In genomic region chr9:43263946-43264451, GRCm38 (mm10) we compare ENCODE assay signal across 8 mouse cellular contexts. TPM values are rescaled to one million over a fixed set of nuclear protein-coding genes. Genes with fewer than 3 reads are reported as not detected.
DNase-seq lines count a peak whose midpoint lies in the region; TF ChIP-seq lines count a peak whose summit lies in the region.
"Had no signal": no experiment of that assay in that cellular context is flagged by ENCODE, and none has a peak within 500 bp of the region (broad histone marks: within the 10 kb centered on the region; RNA-seq: fewer than 3 reads in every experiment).

No protein-coding gene starts in this region.

- 30% methylated on average over 11 of the region's 11 CpGs for WGBS in heart, embryonic 10.5 days
- WGBS in large intestine, adult 2 months = 14% methylated on average over 11 of the region's 11 CpGs

- peaks cover 4% of the 10 kb centered on the region for H3K27me3 ChIP-seq in heart, embryonic 10.5 days (ENCODE audit: insufficient read depth, poor library complexity, severe bottlenecking)

- in situ Hi-C loops in ES-E14 (cut with MboI; ENCODE audit: low sequenced_read_pairs in 2 of 2, unreplicated experiment in 2 of 2) = no loop called here

- no peaks in the 10 kb centered on the region for H3K36me3 ChIP-seq in ES-E14 (ENCODE audit: control insufficient read depth, insufficient read depth, low read length, poor library complexity, severe bottlenecking)
- H3K36me3 ChIP-seq in heart, embryonic 10.5 days = no peaks in the 10 kb centered on the region

- intact Hi-C loops in left cerebral cortex, postnatal 4 days (cut with DNase I) = no loop called here

- DNase-seq in ES-E14 (ENCODE audit: low read depth, low spot score) (no peak), adipocyte (ENCODE audit: low spot score) (peak; percentile 42)
- no peak for DNase-seq in heart, embryonic 10.5 days (ENCODE audit: low spot score)
- DNase-seq in large intestine, adult 2 months (ENCODE audit: low read depth, low spot score) = peak; percentile 78
- peak; percentile 53 for DNase-seq in testis, postnatal 14 days (ENCODE audit: low spot score)
- no peak for DNase-seq in left cerebral cortex, postnatal 4 days
- no peak for DNase-seq in spleen, postnatal 36 days (ENCODE audit: low spot score in 2 of 2)

- no peaks in the 10 kb centered on the region for H3K9me3 ChIP-seq in ES-E14 (ENCODE audit: control insufficient read depth, insufficient read depth, low read depth, low read length)
- no peaks in the 10 kb centered on the region for H3K9me3 ChIP-seq in heart, embryonic 10.5 days

- peak overlapping the region; percentile 16; the same call in 1 of the 2 replicates for H3K9ac ChIP-seq in ES-E14 (ENCODE audit: insufficient read depth, low read depth, low read length, poor library complexity, severe bottlenecking)

- H3K27ac ChIP-seq in ES-E14 (ENCODE audit: insufficient read depth, low read depth, low read length, poor library complexity, severe bottlenecking) = peak overlapping the region; percentile 17; the same call in 1 of the 2 replicates
- H3K27ac ChIP-seq in heart, embryonic 10.5 days = peak overlapping the region; percentile 80

- H3K4me1 ChIP-seq in ES-E14 (ENCODE audit: control insufficient read depth in 2 of 2, insufficient read depth in 2 of 2, low read length in 2 of 2, poor library complexity in 1 of 2) = peaks cover 22 to 28% of the 10 kb centered on the region in 2 experiments
- H3K4me1 ChIP-seq in heart, embryonic 10.5 days = peaks cover 35% of the 10 kb centered on the region

- H3K4me3 ChIP-seq in ES-E14 (ENCODE audit: insufficient read depth in 1 of 2, low read depth in 1 of 2, low read length in 2 of 2, poor library complexity in 1 of 2, severe bottlenecking in 1 of 2) = no peak overlapping the region; a peak in 1 of 4 replicates
- no peak overlapping the region for H3K4me3 ChIP-seq in heart, embryonic 10.5 days
- H3K4me3 ChIP-seq: erythroblast, embryonic 14.5 days had no signal

TF ChIP-seq in ES-E14, 5 proteins besides CTCF, POLR2A, EP300 and RAD21:
- TF ChIP-seq MAFK (IDR thresholded peaks at IDR 0.05; ENCODE audit: insufficient read depth, low read depth, low read length) (no peak), CHD2 (IDR thresholded peaks at IDR 0.05; ENCODE audit: low read depth, low read length) (no peak), HCFC1 (IDR thresholded peaks at IDR 0.05; ENCODE audit: borderline replicate concordance, insufficient read depth, low read length) (no peak), ZC3H11A (IDR thresholded peaks at IDR 0.05; ENCODE audit: borderline replicate concordance, low read depth, low read length) (no peak), ZNF384 (IDR thresholded peaks at IDR 0.05; ENCODE audit: low read depth, low read length) (no peak)

RNA-seq across cellular contexts. Expression of gene Oaf, which starts 24.3 kb away (rescaled TPM):
- total RNA-seq in ES-E14 (2012; rRNA removed) = 8.4 and 22.8 TPM in 2 replicates
- polyA plus RNA-seq in heart, embryonic 10.5 days (2016; fragmentation: Nextera tagmentation; extraction: Ambion mirVana) = 31.1 and 39.8 TPM in 2 replicates
- 42.6 and 45.6 TPM in 2 replicates for polyA plus RNA-seq in large intestine, adult 2 months (2012; rRNA removed)
- total RNA-seq in left cerebral cortex, postnatal 4 days (2021) = 1 to 10 TPM; 3.6 to 4.1 TPM

RNA-seq across cellular contexts. Expression of gene Trim29, which starts 46.6 kb away (rescaled TPM):
- 0.22 and 0.74 TPM in 2 replicates for total RNA-seq in ES-E14 (2012; rRNA removed)
- 0.30 and 0.88 TPM in 2 replicates for polyA plus RNA-seq in heart, embryonic 10.5 days (2016; fragmentation: Nextera tagmentation; extraction: Ambion mirVana)
- polyA plus RNA-seq in large intestine, adult 2 months (2012; rRNA removed) = 0.23 and 0.26 TPM in 2 replicates
- not detected for total RNA-seq in left cerebral cortex, postnatal 4 days (2021)
- polyA plus RNA-seq: erythroblast, embryonic 14.5 days had no signal

RNA-seq across cellular contexts. Expression of gene Pou2f3, which starts 53.8 kb away (rescaled TPM):
- 0.58 and 1.5 TPM in 2 replicates for total RNA-seq in ES-E14 (2012; rRNA removed)
- 0.10 TPM in 1 of 2 replicates, not detected in the other for polyA plus RNA-seq in heart, embryonic 10.5 days (2016; fragmentation: Nextera tagmentation; extraction: Ambion mirVana)
- 1.0 and 1.3 TPM in 2 replicates for polyA plus RNA-seq in large intestine, adult 2 months (2012; rRNA removed)
- not detected for total RNA-seq in left cerebral cortex, postnatal 4 days (2021)
- polyA plus RNA-seq: erythroblast, embryonic 14.5 days had no signal

Comparison
In these comparisons a context has a peak if more than half of its experiments do, and no peak if none do; other contexts are left out.
1. DNase-seq: peak in adipocyte (single experiment), large intestine, adult 2 months (single experiment) and testis, postnatal 14 days (single experiment); none in ES-E14 (single experiment), heart, embryonic 10.5 days (single experiment), left cerebral cortex, postnatal 4 days (single experiment) and spleen, postnatal 36 days (0 of 2).